Mouse (Mus musculus): Measurements from ENCODE around the gene Tmem29.
A peak's percentile ranks its signal among the peaks of the same experiment; 100 is the strongest.
"Not testable (repeated sequence)": the region's sequence is repeated elsewhere in the genome, so short reads cannot be mapped to it uniquely, and the experiment has no call there.

The Tmem29 gene

DNA sequence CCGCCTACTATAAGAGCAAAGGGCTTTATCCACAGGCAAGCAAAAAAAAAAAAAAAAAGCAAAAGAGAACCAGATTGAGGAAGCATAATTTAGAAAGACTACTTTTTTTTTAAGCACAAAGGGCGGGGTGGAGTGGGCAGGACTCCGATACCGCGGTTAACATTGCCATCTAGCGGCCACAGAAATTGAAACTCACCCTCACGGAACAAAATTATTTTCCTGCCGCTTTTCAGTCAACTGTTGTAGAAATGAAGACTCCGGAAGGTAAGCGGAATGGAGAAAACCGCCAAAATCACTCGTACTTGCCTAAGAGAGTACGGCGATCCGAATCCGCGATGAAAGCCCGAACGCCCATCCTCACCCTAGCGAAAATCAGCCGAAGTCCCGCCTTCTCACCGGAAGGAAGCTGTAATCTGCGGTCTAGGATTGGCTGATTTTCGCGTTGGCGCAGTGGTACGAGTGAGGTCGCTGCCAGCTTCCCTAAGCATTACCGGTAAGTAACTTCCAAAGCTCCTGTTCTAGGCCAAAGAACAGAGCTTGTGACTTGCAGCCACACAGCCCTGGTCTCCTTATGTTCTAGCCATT, at the start of gene Tmem29:
Gene Tmem29, minus strand, starts transcription at position 389 of the 585 bp plus-strand sequence.
- peak; percentile 92 for DNase-seq

DNA sequence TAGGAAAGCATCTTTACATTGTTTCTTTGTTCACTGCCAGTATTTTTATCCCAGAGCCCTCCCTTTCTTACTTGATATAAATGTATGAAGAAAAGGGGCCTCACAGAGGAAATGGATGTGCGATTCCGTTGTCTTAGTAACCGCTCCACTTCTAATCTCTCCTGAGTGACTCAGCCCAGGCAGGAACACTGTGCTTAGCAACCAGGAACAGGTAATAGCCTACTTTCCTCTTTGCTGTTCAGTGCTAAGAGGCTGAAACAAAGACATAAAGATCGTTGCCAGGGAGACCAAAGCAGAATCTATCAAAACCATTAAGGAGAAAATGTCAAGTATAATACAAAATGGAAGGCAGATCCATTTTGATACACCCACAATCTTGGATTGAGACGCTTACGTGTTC, 49.7 kb upstream of the Tmem29 start:
- DNase-seq, result no peak

DNA sequence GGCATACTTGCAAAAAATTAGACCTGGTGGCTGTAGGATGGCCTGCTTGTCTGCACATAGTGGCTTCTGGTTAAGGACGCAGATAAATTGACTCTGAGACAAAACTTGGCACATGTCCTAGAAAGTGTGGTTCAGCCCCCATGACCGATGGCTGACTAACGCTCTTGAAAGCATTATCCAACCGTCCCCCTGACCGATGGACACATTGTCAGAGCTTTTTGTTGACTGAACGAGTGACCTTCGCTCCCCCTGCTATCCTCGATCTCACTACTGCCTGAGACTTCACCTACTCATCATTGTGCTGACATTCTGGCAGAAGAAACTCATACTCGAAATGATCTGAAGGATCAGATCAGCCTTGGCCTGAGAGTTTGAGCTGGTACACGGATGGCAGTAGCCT, 28.9 kb upstream of the Tmem29 start:
- DNase-seq, result not testable (repeated sequence)

DNA sequence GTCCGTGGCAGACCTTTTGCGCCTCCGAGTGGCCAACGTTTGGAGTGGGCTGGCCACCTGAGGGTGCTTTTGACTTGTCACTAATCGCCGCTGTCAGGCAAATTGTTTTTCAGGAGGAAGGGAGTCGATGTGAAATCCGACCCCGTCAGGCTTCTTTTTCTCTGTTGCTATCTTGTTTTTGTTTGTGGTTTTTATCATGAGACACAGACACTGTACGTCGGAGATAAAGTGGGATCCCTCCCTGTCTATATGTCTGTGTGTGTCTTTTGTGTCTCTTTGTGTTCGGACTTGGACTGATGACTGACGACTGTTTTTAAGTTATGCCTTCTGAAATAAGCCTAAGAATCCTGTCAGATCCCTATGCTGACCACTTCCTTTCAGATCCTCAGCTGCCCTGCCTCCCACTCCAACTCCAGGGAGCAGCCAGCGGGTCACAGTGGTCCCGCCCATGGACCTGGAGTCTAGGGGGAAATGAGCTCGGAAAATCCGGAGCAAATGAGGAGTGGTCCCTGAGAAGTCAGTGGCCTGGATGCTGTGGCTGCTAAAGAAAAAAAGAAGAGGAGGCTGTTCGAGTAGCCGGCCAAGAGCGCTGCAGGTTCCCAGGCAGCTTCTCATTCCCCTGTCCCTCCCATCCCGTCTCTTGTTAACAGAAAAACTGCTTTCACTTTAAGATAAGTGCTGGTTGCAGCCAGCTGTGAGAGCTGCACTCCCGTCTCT, 27.5 kb upstream of the Tmem29 start:
- DNase-seq, result not testable (repeated sequence)

DNA sequence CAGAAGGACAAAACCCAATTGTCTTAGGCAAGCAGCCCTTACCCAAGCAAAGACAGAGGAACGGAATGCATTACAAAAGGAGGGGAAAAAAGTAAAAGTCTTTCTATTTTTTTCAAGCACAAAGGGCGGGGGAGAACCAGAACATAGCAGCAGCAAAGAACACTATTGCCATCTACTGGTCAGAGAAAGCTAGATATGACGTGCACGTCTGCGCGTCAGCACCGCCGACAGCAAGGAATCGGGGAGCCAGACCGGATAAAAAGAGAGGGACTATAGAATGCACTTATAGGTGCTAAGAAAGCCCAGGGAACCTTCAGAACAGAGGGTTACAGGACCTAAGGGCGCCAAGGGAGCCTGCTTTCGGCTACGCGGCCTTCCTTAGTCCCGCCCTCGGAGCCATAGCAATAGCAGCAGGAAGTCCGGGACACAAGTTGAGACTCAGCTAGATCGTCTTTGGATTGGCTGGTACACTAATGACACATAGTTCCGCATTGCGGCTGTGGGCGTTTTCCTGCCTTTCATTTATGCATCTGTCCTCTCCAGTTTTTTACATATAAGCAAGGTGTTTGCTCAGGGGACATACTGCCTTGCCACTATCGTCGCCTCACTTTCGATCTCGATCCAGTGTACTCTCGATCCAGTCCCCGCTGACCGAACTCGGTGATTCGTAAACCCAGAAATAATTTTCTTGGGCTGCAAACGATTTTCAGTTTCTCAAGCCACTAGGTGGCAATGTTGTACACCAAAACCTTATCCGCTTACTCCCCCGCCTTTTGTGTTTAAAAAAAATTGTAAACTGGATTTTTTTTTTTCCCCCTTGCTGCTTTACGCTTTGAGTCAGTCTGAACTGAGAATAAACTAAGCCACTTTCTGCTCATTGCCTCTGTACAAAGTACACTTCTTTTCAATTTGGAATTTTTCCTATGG, 19.2 kb upstream of the Tmem29 start:
- DNase-seq, result peak; percentile 91

DNA sequence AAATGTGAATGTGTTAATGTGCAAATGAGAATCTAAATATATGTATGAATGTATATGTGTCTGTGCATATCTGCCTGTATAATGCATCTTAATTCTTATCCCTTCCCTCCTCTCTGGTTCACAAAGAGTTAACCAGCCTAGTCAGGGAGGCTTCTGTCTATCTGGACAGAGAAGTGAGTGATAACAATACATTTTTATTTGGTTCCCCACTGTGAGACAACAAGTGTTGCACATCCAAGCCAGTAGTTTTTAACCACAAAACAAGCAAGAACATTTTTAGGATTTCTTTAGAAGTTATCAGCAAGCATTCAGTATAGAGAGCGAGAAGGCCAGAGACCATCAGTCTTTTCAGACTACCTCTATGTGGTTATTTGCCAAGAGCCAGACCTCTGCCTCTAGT, 12.5 kb upstream of the Tmem29 start:
- no peak for DNase-seq

DNA sequence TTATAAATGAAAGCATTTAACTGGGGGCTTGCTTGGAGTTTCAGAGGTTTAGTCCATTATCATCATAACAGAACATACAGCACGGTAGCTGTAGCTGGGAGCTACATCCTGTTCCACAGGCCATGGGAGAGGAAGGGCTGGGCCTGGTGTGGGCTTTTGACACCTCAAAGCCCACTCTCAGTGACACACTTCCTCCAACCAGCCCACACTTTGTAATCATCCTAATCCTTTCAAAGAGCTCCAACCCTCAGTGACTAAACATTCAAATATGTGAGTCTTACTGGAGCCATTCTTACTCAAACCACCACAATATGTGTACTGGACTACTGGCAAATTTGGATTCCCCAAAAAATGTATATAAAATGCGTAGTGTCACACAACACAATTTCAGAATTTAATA, 9.3 kb upstream of the Tmem29 start:
- DNase-seq, result no peak

DNA sequence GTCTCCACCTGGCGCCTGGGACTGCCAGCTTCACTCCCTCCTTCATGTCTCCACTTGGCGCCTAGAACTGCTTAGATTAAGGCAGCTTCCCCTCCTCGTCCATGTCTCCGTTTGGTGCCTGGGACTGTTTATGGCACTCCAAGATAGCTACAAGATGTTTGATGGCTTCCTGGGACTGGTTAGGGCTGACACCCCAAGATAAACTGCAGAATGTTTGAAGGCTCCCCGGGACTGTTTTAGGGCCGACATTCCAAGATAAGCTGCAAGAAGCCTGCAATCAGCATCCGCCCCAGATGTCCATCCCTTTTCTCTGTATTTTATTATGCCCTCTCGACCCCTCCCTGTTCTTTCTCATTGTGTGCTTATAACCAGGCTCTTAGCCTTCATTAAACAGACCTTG, 7.9 kb upstream of the Tmem29 start:
- DNase-seq, result not testable (repeated sequence)

DNA sequence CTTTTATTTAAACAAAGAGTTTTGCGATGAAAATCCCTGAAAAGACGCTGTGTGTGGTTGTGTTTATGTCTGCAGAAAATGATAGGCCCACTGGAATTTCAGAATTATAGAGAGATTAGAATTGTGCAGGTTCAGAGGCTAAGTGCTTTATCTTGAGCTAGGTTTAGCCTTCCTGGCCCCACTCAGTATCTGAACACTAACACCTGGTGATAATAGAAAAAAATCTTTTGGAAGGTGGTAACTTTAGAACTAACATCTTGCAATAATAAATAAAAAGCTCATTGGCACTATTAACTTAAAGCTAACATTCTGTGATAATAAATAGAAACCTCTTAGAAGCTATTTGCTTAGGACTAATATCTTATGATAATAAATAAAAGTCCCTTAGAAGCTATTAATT, 1.2 kb upstream of the Tmem29 start:
- no peak for DNase-seq

DNA sequence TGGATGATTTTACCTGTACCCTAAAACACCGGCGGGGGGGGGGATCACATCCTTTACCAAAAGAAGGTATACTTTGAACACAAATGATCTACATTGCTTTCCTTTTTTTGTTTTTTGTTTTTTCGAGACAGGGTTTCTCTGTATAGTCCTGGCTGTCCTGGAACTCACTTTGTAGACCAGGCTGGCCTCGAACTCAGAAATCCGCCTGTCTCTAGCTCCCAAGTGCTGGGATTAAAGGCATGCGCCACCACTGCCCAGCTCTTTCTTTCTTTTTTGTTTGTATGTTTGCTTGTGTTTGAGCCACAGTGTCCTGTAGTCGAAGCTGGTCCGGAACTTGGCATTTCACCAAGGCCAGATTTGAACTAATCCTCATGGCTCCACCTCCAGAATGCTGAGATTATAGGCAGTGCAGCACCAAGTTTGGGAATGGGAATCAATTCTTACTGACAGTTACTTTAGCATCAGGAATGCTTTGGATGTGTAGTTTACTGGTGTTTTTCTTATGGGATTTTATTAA, 515 bp upstream of the Tmem29 start:
- peak; percentile 48 for DNase-seq

DNA sequence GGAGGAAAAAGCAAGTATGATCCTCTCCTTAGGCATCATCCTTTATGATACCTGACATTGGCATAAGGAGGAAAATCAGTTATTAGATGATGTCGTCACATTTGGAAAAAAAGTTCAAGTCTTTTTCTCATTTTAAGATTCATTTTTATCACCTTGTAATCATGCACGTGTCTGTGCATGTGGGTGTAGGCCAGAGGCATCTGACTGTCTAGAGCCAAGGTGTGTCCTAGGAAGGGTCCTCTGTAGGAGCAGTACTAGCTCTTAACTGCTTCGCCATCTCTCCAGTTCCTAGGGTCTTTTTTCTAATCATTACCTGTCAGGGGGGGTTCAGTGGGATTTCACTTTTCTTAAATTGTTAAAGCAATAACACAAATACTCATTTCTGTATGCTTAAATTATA, 818 bp downstream of the Tmem29 start:
- DNase-seq, result no peak

DNA sequence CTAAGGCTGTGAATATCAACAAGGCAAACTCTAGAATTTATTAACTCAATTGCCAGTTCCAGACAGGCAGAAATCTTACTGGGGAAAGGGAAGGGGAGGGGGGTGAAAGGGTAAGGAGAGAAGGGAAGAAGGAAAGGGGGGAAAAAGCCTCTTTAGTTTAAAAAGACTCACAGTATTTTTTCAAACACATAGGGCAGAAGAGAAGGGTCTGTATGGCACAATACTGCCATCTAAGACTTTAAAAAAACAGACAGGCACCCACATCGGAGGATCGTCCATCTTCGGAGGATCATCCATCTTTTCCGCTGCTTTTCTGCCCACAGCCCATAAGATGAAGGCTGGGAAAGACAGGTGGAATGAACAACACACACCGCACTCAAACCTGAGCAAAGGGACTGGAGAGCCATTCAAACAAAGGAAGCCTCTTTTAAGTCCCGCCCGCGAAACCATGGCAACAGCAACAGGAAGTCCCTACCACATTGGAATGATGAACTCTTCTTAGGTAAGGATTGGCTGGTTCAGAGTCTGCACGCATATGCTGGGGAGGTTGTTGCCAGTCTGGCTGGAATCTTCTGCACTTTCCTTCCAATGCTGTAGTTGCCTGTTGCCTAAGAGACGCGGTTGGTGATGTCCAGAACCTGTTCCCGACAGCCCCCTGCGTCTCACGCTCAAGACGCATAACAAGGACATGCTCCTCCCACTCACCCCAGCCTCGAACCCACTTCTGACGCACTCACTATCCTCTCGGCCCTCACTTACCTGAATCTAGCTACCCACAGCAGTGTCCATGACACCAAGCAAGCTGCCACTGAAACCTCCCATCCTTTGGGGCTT, 18.2 kb downstream of the Tmem29 start:
- DNase-seq, result peak; percentile 86

DNA sequence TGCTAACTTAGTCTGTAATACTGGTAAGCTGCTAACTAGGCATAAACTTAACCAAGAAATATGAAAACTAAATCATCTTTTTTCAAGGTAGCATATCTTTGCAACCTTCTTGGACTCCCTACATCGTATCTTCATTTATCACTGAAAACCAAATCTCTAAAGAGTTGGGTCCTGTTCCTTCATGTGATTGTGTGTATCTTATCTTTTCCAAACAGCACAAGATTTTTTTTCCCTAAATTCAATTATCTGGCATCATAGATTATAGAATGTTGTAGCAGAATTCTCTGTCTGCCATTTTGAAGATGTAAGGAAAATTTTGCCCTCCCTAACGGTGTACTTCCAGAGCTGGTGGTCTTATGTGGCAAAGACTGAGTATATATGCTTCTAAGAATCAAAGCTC, 22.6 kb downstream of the Tmem29 start:
- no peak for DNase-seq

DNA sequence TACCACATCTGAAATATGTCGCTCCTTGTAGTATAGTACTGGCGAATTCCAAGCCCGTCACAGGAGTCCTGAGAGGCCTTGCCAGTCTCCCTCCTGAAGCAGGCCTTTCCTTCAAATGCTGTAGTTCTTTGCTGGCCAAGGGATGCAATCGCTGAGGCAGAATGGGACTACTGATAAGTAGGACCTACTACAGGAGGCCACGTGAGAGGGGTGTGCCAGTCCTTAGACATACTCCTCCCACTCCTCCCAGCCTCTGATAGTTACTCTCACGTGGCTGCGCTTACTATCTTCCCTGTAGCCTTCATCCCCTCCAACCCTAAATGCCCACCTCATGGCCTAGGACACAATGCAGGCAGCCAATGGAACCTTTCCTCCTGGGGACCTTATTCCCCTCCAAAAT, 23.6 kb downstream of the Tmem29 start:
- no peak for DNase-seq

DNA sequence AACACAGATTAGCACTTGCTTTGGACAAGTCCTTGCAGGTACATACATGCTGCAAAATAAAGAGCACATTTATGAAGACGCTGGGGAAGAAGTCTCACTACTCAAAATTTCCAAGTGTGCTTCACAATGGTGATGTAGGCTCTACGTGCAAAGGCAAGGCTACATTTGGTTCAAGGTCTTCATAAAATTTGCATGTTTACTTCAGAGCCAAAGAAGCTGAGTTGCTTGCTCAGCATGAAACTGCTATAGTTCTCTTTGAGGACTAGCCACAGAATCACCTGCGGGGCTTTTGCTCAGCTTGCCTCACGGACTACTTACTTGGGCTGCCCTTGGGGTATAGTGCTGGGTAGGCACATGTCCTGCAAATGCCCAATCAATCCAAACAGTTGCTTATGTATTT, 45.4 kb downstream of the Tmem29 start:
- DNase-seq, result no peak

Measured in cerebellum, adult 11-12 months (tissue).